Mouse (Mus musculus) neutrophil, adult 5-6 weeks (primary cell): ENCODE measurements around the gene Zcchc17. TPM values are rescaled to one million over a fixed set of nuclear protein-coding genes. Genes with fewer than 3 reads are reported as not detected.

Source experiments
- total RNA-seq: library from RNA; stranded (forward); fragments of 200-1000 nt; gene quantifications from 2 replicates; pipeline ENCODE4 v1.2.3, GENCODE M21; 2017

The Zcchc17 gene
- total RNA-seq, 1 experiment from 2014 or later: 67.0 TPM

Other genes with a start within 250 kb of the Zcchc17 start
- not detected in 2 replicates for gene Hcrtr1, start 220.6 kb downstream of the Zcchc17 start, total RNA-seq
- gene Tinagl1, start 184.8 kb downstream of the Zcchc17 start, total RNA-seq: 1.2 and 2.5 TPM in 2 replicates
- not detected in 2 replicates for gene Gm853, start 137.5 kb downstream of the Zcchc17 start, total RNA-seq
- not detected in 2 replicates for gene Serinc2, start 80.7 kb downstream of the Zcchc17 start, total RNA-seq
- gene Fabp3, start 51.3 kb downstream of the Zcchc17 start, total RNA-seq: not detected in 2 replicates
- gene Gm10570, start 51.3 kb downstream of the Zcchc17 start, total RNA-seq: not detected in 2 replicates
- gene Snrnp40, start 189 bp upstream of the Zcchc17 start, total RNA-seq: 37.9 and 45.6 TPM in 2 replicates
- not detected in 2 replicates for gene Nkain1, start 214.2 kb upstream of the Zcchc17 start, total RNA-seq